Mouse (Mus musculus) E14TG2a.4 (cell line): Measurements from ENCODE around the gene Ppara.

ENCODE experiments used
- H3K27me3 ChIP-seq: 2 replicates; pipeline ENCODE4 v1.6.1; 2014; ENCODE audit warnings: low read length, control low read depth; ENCODE audit not compliant: insufficient read depth
- H3K36me3 ChIP-seq: 2 replicates; pipeline ENCODE4 v1.6.1; 2014; ENCODE audit warnings: low read length, control low read depth; ENCODE audit not compliant: insufficient read depth
- H3K4me1 ChIP-seq: replicated peaks from 2 replicates; pipeline ENCODE4 v1.6.1; 2014; ENCODE audit warnings: low read depth, low read length, control low read depth
- H3K4me3 ChIP-seq: replicated peaks from 2 replicates; pipeline ENCODE4 v1.5.1; 2014; ENCODE audit warnings: mild to moderate bottlenecking, low read length
- H3K9me3 ChIP-seq: 2 replicates; pipeline ENCODE4 v1.6.1; 2014; ENCODE audit warnings: low read length, control low read depth
- CTCF ChIP-seq: conservative IDR thresholded peaks from 2 replicates; pipeline ENCODE4 v1.5.1; 2014; ENCODE audit warnings: low read length
- NANOG ChIP-seq: IDR thresholded peaks from 2 replicates; pipeline ENCODE4 v1.6.1; 2014; ENCODE audit warnings: borderline replicate concordance, low read length, mixed read lengths
- POU5F1 ChIP-seq: IDR thresholded peaks from 2 replicates; pipeline ENCODE4 v1.6.1; 2014; ENCODE audit warnings: low read length, borderline replicate concordance

Ppara gene

GRCm38 (mm10) chr15:85734571-85735033 is at the start of gene Ppara:
Ppara (plus strand) TSS chr15:85734983.
- no peak for TF ChIP-seq POU5F1
- no peak for TF ChIP-seq CTCF
- TF ChIP-seq NANOG = no peak
- H3K9me3 ChIP-seq = no peaks in the 10 kb centered on the region
- H3K4me3 ChIP-seq = peak within 1 kb of the TSS; percentile 92
- H3K27me3 ChIP-seq = peaks cover 64% of the 10 kb centered on the region
- no peaks in the 10 kb centered on the region for H3K36me3 ChIP-seq
- peaks cover 15% of the 10 kb centered on the region for H3K4me1 ChIP-seq

GRCm38 (mm10) chr15:85686641-85687395 is 48.0 kb upstream of the Ppara start:
- Histone ChIP-seq H3K27me3 (peaks cover 23% of the 10 kb centered on the region), H3K36me3 (no peaks in the 10 kb centered on the region), H3K4me3 (no peak overlapping the region), H3K9me3 (no peaks in the 10 kb centered on the region), H3K4me1 (peaks cover 41% of the 10 kb centered on the region)
- TF ChIP-seq CTCF = no peak
- TF ChIP-seq NANOG = no peak
- no peak for TF ChIP-seq POU5F1

- H3K4me3 ChIP-seq = no peak overlapping the region
- no peak for TF ChIP-seq POU5F1
- H3K9me3 ChIP-seq = no peaks in the 10 kb centered on the region
- H3K36me3 ChIP-seq = no peaks in the 10 kb centered on the region
- H3K4me1 ChIP-seq = peaks cover 41% of the 10 kb centered on the region
- H3K27me3 ChIP-seq = peaks cover 22% of the 10 kb centered on the region
Observed at GRCm38 (mm10) chr15:85687630-85688410, 47.0 kb upstream of the Ppara start.

GRCm38 (mm10) chr15:85688734-85689133 is 46.0 kb upstream of the Ppara start:
- H3K9me3 ChIP-seq = no peaks in the 10 kb centered on the region
- peaks cover 40% of the 10 kb centered on the region for H3K4me1 ChIP-seq
- no peak for TF ChIP-seq CTCF
- TF ChIP-seq POU5F1 = no peak
- TF ChIP-seq NANOG = no peak
- peaks cover 13% of the 10 kb centered on the region; the same call in 1 of the 2 replicates for H3K27me3 ChIP-seq
- no peak overlapping the region for H3K4me3 ChIP-seq
- H3K36me3 ChIP-seq = 0 out of 2 replicates have a peak, but pooled peaks cover 2% of the 10 kb centered on the region

- Histone ChIP-seq H3K4me1 (peaks cover 32% of the 10 kb centered on the region), H3K36me3 (0 out of 2 replicates have a peak, but pooled peaks cover 7% of the 10 kb centered on the region), H3K4me3 (no peak overlapping the region), H3K9me3 (no peaks in the 10 kb centered on the region), H3K27me3 (peaks cover 11% of the 10 kb centered on the region; the same call in 1 of the 2 replicates)
- TF ChIP-seq NANOG (no peak), CTCF (no peak), POU5F1 (no peak)
Observed at GRCm38 (mm10) chr15:85689523-85689922, 45.3 kb upstream of the Ppara start.

GRCm38 (mm10) chr15:85690058-85690457 is 44.7 kb upstream of the Ppara start:
- Histone ChIP-seq H3K4me3 (no peak overlapping the region), H3K27me3 (0 out of 2 replicates have a peak, but pooled peaks cover 6% of the 10 kb centered on the region), H3K36me3 (0 out of 2 replicates have a peak, but pooled peaks cover 7% of the 10 kb centered on the region), H3K4me1 (peaks cover 27% of the 10 kb centered on the region), H3K9me3 (no peaks in the 10 kb centered on the region)
- TF ChIP-seq NANOG (no peak), CTCF (no peak), POU5F1 (no peak)

- H3K4me1 ChIP-seq = peaks cover 23% of the 10 kb centered on the region
- H3K36me3 ChIP-seq = 0 out of 2 replicates have a peak, but pooled peaks cover 7% of the 10 kb centered on the region
- TF ChIP-seq CTCF = no peak
- TF ChIP-seq NANOG = no peak
- TF ChIP-seq POU5F1 = no peak
- H3K4me3 ChIP-seq = no peak overlapping the region
- H3K27me3 ChIP-seq = 0 out of 2 replicates have a peak, but pooled peaks cover 6% of the 10 kb centered on the region
- H3K9me3 ChIP-seq = no peaks in the 10 kb centered on the region
Observed at GRCm38 (mm10) chr15:85690875-85691274, 43.9 kb upstream of the Ppara start.

GRCm38 (mm10) chr15:85693115-85693514 is 41.7 kb upstream of the Ppara start:
- H3K4me3 ChIP-seq = no peak overlapping the region
- no peaks in the 10 kb centered on the region for H3K9me3 ChIP-seq
- H3K36me3 ChIP-seq = 0 out of 2 replicates have a peak, but pooled peaks cover 7% of the 10 kb centered on the region
- TF ChIP-seq CTCF = no peak
- TF ChIP-seq POU5F1 = no peak
- no peak for TF ChIP-seq NANOG
- 0 out of 2 replicates have a peak, but pooled peaks cover 6% of the 10 kb centered on the region for H3K27me3 ChIP-seq
- peaks cover 6% of the 10 kb centered on the region for H3K4me1 ChIP-seq
